24 mouse cellular contexts compared by ENCODE assay signal in the genomic region with DNA sequence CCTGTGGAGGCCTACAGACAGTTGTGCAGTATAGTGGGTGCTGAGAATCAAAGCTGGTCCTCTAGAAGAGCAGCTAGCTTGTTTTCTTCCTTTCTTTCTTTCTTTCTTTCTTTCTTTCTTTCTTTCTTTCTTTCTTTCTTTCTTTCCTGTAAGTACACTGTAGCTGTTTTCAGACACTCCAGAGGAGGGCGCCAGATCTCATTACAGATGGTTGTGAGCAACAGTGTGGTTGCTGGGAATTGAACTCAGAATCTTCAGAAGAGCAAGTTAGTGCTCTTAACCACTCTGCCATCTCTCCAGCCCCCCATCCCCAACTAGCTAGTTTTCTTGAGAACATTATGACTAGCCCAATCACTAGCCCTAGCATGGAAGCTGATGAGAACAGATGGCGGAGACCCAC. TPM values are rescaled to one million over a fixed set of nuclear protein-coding genes. Genes with fewer than 3 reads are reported as not detected.
DNase-seq lines count a peak whose midpoint lies in the region; ATAC-seq and TF ChIP-seq lines count a peak whose summit lies in the region.
"Had no signal": no experiment of that assay in that cellular context is flagged by ENCODE, and none has a peak within 500 bp of the region (broad histone marks: within the 10 kb centered on the region; RNA-seq: fewer than 3 reads in every experiment).

No protein-coding gene starts in this region.

- H3K4me3 ChIP-seq in heart, postnatal 0 days (ENCODE audit: low read depth, low read length): no peak overlapping the region
- no peak overlapping the region for H3K4me3 ChIP-seq in liver, embryonic 14.5 days (ENCODE audit: insufficient read depth in 1 of 2, low read depth in 2 of 2, low read length in 2 of 2)
- no peak overlapping the region for H3K4me3 ChIP-seq in liver, embryonic 12.5 days
- H3K4me3 ChIP-seq: embryonic facial prominence, embryonic 13.5 days; heart, embryonic 13.5 days; hindbrain, embryonic 10.5 days; limb, embryonic 15.5 days; lung, embryonic 15.5 days; megakaryocyte, embryonic 14.5 days; midbrain, embryonic 15.5 days had no signal

- no peaks in the 10 kb centered on the region; the same call in 1 of the 2 replicates for H3K9me3 ChIP-seq in heart, postnatal 0 days (replicated peaks; ENCODE audit: control insufficient read depth, low read length)
- H3K9me3 ChIP-seq in liver, embryonic 14.5 days (ENCODE audit: control insufficient read depth, low read length): no peaks in the 10 kb centered on the region; the same call in 1 of the 2 replicates
- peaks cover 7% of the 10 kb centered on the region for H3K9me3 ChIP-seq in liver, embryonic 12.5 days (replicated peaks)
- H3K9me3 ChIP-seq: limb, embryonic 15.5 days; lung, embryonic 15.5 days had no signal

- intact Hi-C loops in heart, postnatal 14 days (cut with DNase I): no loop called here

- no peak for TF ChIP-seq EP300 in heart, postnatal 0 days (IDR thresholded peaks at IDR 0.05; ENCODE audit: low read depth)
- TF ChIP-seq EP300 in liver, embryonic 14.5 days (IDR thresholded peaks at IDR 0.05; ENCODE audit: low read depth): no peak

- H3K27ac ChIP-seq in heart, postnatal 0 days (ENCODE audit: low read depth): no peak overlapping the region
- no peak overlapping the region for H3K27ac ChIP-seq in liver, embryonic 14.5 days
- no peak overlapping the region for H3K27ac ChIP-seq in liver, embryonic 12.5 days
- H3K27ac ChIP-seq: embryonic facial prominence, embryonic 13.5 days; heart, embryonic 13.5 days; hindbrain, embryonic 10.5 days; limb, embryonic 15.5 days; lung, embryonic 15.5 days; midbrain, embryonic 15.5 days had no signal

- no peak for ATAC-seq in heart, postnatal 0 days (ENCODE audit: insufficient read depth, low read depth)
- no peak for ATAC-seq in liver, embryonic 14.5 days (ENCODE audit: insufficient read depth)
- ATAC-seq in liver, embryonic 12.5 days: no peak
- ATAC-seq: midbrain, embryonic 15.5 days had no signal

- H3K9ac ChIP-seq in heart, postnatal 0 days (replicated peaks; ENCODE audit: low read depth, low read length): no peak overlapping the region
- H3K9ac ChIP-seq in liver, embryonic 14.5 days (replicated peaks): no peak overlapping the region
- no peak overlapping the region for H3K9ac ChIP-seq in liver, embryonic 12.5 days
- H3K9ac ChIP-seq: embryonic facial prominence, embryonic 13.5 days; heart, embryonic 13.5 days; limb, embryonic 15.5 days; lung, embryonic 15.5 days; midbrain, embryonic 15.5 days had no signal

- peak; percentile 18; the same call in 1 of the 2 replicates for TF ChIP-seq CTCF in heart, postnatal 0 days (IDR thresholded peaks at IDR 0.05; ENCODE audit: low read depth)
- peak; percentile 32; the same call in 1 of the 2 replicates for TF ChIP-seq CTCF in liver, embryonic 14.5 days (IDR thresholded peaks at IDR 0.05; ENCODE audit: low read depth)

- WGBS in heart, postnatal 0 days: 91% methylated on average over 2 of the region's 2 CpGs
- 77% methylated on average over 2 of the region's 2 CpGs for WGBS in liver, embryonic 14.5 days (ENCODE audit: insufficient replicate concordance)
- 81% methylated on average over 2 of the region's 2 CpGs for WGBS in liver, embryonic 12.5 days (ENCODE audit: insufficient replicate concordance)

- no peaks in the 10 kb centered on the region for H3K27me3 ChIP-seq in heart, postnatal 0 days (ENCODE audit: control insufficient read depth, insufficient read depth, low read length)
- no peaks in the 10 kb centered on the region for H3K27me3 ChIP-seq in liver, embryonic 14.5 days (ENCODE audit: control insufficient read depth, insufficient read depth, low read length)
- H3K27me3 ChIP-seq in liver, embryonic 12.5 days (replicated peaks): no peaks in the 10 kb centered on the region
- H3K27me3 ChIP-seq: embryonic facial prominence, embryonic 13.5 days; heart, embryonic 13.5 days; limb, embryonic 15.5 days; lung, embryonic 15.5 days; megakaryocyte, embryonic 14.5 days; midbrain, embryonic 15.5 days had no signal

- H3K4me1 ChIP-seq in heart, postnatal 0 days (ENCODE audit: control insufficient read depth, insufficient read depth): peaks cover 21% of the 10 kb centered on the region; the same call in 1 of the 2 replicates
- H3K4me1 ChIP-seq in liver, embryonic 14.5 days (replicated peaks; ENCODE audit: control insufficient read depth in 2 of 2, insufficient read depth in 2 of 2, low read length in 1 of 2): peaks cover 13 to 15% of the 10 kb centered on the region in 2 experiments
- peaks cover 32% of the 10 kb centered on the region for H3K4me1 ChIP-seq in liver, embryonic 12.5 days

- peaks cover 39% of the 10 kb centered on the region for H3K36me3 ChIP-seq in heart, postnatal 0 days (replicated peaks; ENCODE audit: control insufficient read depth, insufficient read depth, low read length)
- peaks cover 36% of the 10 kb centered on the region for H3K36me3 ChIP-seq in liver, embryonic 14.5 days (replicated peaks; ENCODE audit: control insufficient read depth, insufficient read depth, low read depth)
- peaks cover 54% of the 10 kb centered on the region for H3K36me3 ChIP-seq in liver, embryonic 12.5 days

- DNase-seq in heart, postnatal 0 days (ENCODE audit: low spot score): no peak
- no peak for DNase-seq in heart, postnatal 14 days
- DNase-seq in liver, embryonic 14.5 days (ENCODE audit: low read depth in 3 of 3, low spot score in 3 of 3): no peak
- peak; percentile 25 for DNase-seq in CD4-positive helper T cell, adult 2 months (ENCODE audit: low read depth, low spot score)
- DNase-seq in R1 (ENCODE audit: low read depth, low spot score): peak; percentile 43
- DNase-seq in right cerebral cortex, postnatal 36 days (ENCODE audit: low spot score in 2 of 2): no peak
- no peak for DNase-seq in ovary, postnatal 36 days (ENCODE audit: low spot score)
- DNase-seq: adrenal gland, postnatal 36 days; cerebellum, adult 8-10 months; gastrocnemius, postnatal 10 days; kidney, postnatal 10 days; layer of hippocampus, adult 9-11 months; retina, postnatal 1 day had no signal

- no peak overlapping the region for H3K4me2 ChIP-seq in heart, postnatal 0 days (ENCODE audit: low read depth, low read length)
- no peak overlapping the region for H3K4me2 ChIP-seq in liver, embryonic 14.5 days (ENCODE audit: low read depth)
- no peak overlapping the region for H3K4me2 ChIP-seq in liver, embryonic 12.5 days
- H3K4me2 ChIP-seq: embryonic facial prominence, embryonic 13.5 days; heart, embryonic 13.5 days; limb, embryonic 15.5 days; lung, embryonic 15.5 days; midbrain, embryonic 15.5 days had no signal

RNA-seq across cellular contexts. Expression of a gene that starts 3.9 kb away (rescaled TPM):
- 42.3 and 46.8 TPM in 2 replicates for total RNA-seq in heart, postnatal 0 days (2014; rRNA removed; ENCODE audit: low replicate concordance)
- polyA plus RNA-seq in heart, postnatal 0 days (2015; fragmentation: Nextera tagmentation; extraction: Ambion mirVana): 54.8 and 59.2 TPM in 2 replicates
- 10 to 100 TPM; 59.3 to 59.5 TPM for total RNA-seq in heart, postnatal 14 days (2021)
- polyA plus RNA-seq in liver, embryonic 14.5 days (2012; rRNA removed): 66.2 and 90.9 TPM in 2 replicates
- polyA plus RNA-seq in liver, embryonic 14.5 days (2014; fragmentation: Nextera tagmentation; extraction: Ambion mirVana): 77.4 and 84.9 TPM in 2 replicates
- 116 and 130 TPM in 2 replicates for polyA plus RNA-seq in liver, embryonic 12.5 days (2016; fragmentation: Nextera tagmentation; extraction: Ambion mirVana)

RNA-seq across cellular contexts. Expression of a gene that starts 10.0 kb away (rescaled TPM):
- total RNA-seq in heart, postnatal 0 days (2014; rRNA removed; ENCODE audit: low replicate concordance): 283 and 306 TPM in 2 replicates
- polyA plus RNA-seq in heart, postnatal 0 days (2015; fragmentation: Nextera tagmentation; extraction: Ambion mirVana): 214 and 228 TPM in 2 replicates
- total RNA-seq in heart, postnatal 14 days (2021): 100 to 1,000 TPM; 110 to 121 TPM
- 38.9 and 53.7 TPM in 2 replicates for polyA plus RNA-seq in liver, embryonic 14.5 days (2012; rRNA removed)
- 61.8 and 69.6 TPM in 2 replicates for polyA plus RNA-seq in liver, embryonic 14.5 days (2014; fragmentation: Nextera tagmentation; extraction: Ambion mirVana)
- 77.4 and 80.0 TPM in 2 replicates for polyA plus RNA-seq in liver, embryonic 12.5 days (2016; fragmentation: Nextera tagmentation; extraction: Ambion mirVana)

RNA-seq across cellular contexts. Expression of a gene that starts 13.5 kb away (rescaled TPM):
- 38.6 and 83.7 TPM in 2 replicates for total RNA-seq in heart, postnatal 0 days (2014; rRNA removed; ENCODE audit: low replicate concordance)
- 46.7 and 49.1 TPM in 2 replicates for polyA plus RNA-seq in heart, postnatal 0 days (2015; fragmentation: Nextera tagmentation; extraction: Ambion mirVana)
- 10 to 100 TPM; 15.7 to 17.9 TPM for total RNA-seq in heart, postnatal 14 days (2021)
- 63.0 and 70.8 TPM in 2 replicates for polyA plus RNA-seq in liver, embryonic 14.5 days (2012; rRNA removed)
- 108 and 117 TPM in 2 replicates for polyA plus RNA-seq in liver, embryonic 14.5 days (2014; fragmentation: Nextera tagmentation; extraction: Ambion mirVana)
- polyA plus RNA-seq in liver, embryonic 12.5 days (2016; fragmentation: Nextera tagmentation; extraction: Ambion mirVana): 99.1 and 104 TPM in 2 replicates

RNA-seq across cellular contexts. Expression of a gene that starts 19.5 kb away (rescaled TPM):
- total RNA-seq in heart, postnatal 0 days (2014; rRNA removed; ENCODE audit: low replicate concordance): 104 and 105 TPM in 2 replicates
- 57.0 and 63.6 TPM in 2 replicates for polyA plus RNA-seq in heart, postnatal 0 days (2015; fragmentation: Nextera tagmentation; extraction: Ambion mirVana)
- 10 to 100 TPM; 37.4 to 40.5 TPM for total RNA-seq in heart, postnatal 14 days (2021)
- polyA plus RNA-seq in liver, embryonic 14.5 days (2012; rRNA removed): 29.9 and 32.0 TPM in 2 replicates
- polyA plus RNA-seq in liver, embryonic 14.5 days (2014; fragmentation: Nextera tagmentation; extraction: Ambion mirVana): 36.7 and 36.9 TPM in 2 replicates
- 56.2 and 58.4 TPM in 2 replicates for polyA plus RNA-seq in liver, embryonic 12.5 days (2016; fragmentation: Nextera tagmentation; extraction: Ambion mirVana)

RNA-seq across cellular contexts. Expression of a gene that starts 20.2 kb away (rescaled TPM):
- not detected in 2 replicates for total RNA-seq in heart, postnatal 0 days (2014; rRNA removed; ENCODE audit: low replicate concordance)
- polyA plus RNA-seq in heart, postnatal 0 days (2015; fragmentation: Nextera tagmentation; extraction: Ambion mirVana): 0.38 TPM in 1 of 2 replicates, not detected in the other
- under 1 TPM in 1 of 2 experiments, not detected in 1; 0.95 TPM for total RNA-seq in heart, postnatal 14 days (2021)
- polyA plus RNA-seq in liver, embryonic 14.5 days (2012; rRNA removed): 0.65 and 0.78 TPM in 2 replicates
- 0.34 and 0.63 TPM in 2 replicates for polyA plus RNA-seq in liver, embryonic 14.5 days (2014; fragmentation: Nextera tagmentation; extraction: Ambion mirVana)
- polyA plus RNA-seq in liver, embryonic 12.5 days (2016; fragmentation: Nextera tagmentation; extraction: Ambion mirVana): 2.1 and 2.3 TPM in 2 replicates
- total RNA-seq: left cerebral cortex, postnatal 14 days had no signal
- polyA plus RNA-seq: cortical plate, adult 2 months; small intestine, adult 2 months had no signal

Comparison
In these comparisons a context has a peak if more than half of its experiments do, and no peak if none do; other contexts are left out.
1. DNase-seq: peak in CD4-positive helper T cell, adult 2 months (single experiment) and R1 (single experiment); none in heart, postnatal 0 days (single experiment), heart, postnatal 14 days (0 of 2), liver, embryonic 14.5 days (0 of 3), right cerebral cortex, postnatal 36 days (0 of 2) and ovary, postnatal 36 days (single experiment).